Mouse (Mus musculus) small intestine, adult 2 months (tissue): ENCODE results near the gene Rapsn. TPM values are rescaled to one million over a fixed set of nuclear protein-coding genes. Genes with fewer than 3 reads are reported as not detected.

Experiments
- H3K27ac ChIP-seq: fragments of 200-500 bp; 2 replicates; pipeline ENCODE4 v1.5.1; 2012; ENCODE audit warnings: low read depth, low read length, control low read depth, inconsistent platforms; ENCODE audit not compliant: insufficient read depth
- H3K27me3 ChIP-seq: fragments of 200-500 bp; 2 replicates; pipeline ENCODE4 v1.6.1; 2012; ENCODE audit warnings: mild to moderate bottlenecking, moderate library complexity, low read length, inconsistent platforms; ENCODE audit not compliant: control insufficient read depth, insufficient read depth
- H3K36me3 ChIP-seq: fragments of 200-500 bp; 2 replicates; pipeline ENCODE4 v1.6.1; 2012; ENCODE audit warnings: mild to moderate bottlenecking, low read length, control low read depth, inconsistent platforms; ENCODE audit not compliant: control insufficient read depth, insufficient read depth
- H3K4me1 ChIP-seq: fragments of 200-500 bp; 2 replicates; pipeline ENCODE4 v1.6.1; 2012; ENCODE audit warnings: low read length, inconsistent platforms, mixed read lengths; ENCODE audit not compliant: control insufficient read depth, insufficient read depth, insufficient read length
- H3K4me3 ChIP-seq: fragments of 200-500 bp; 2 replicates; pipeline ENCODE4 v1.5.1; 2012; ENCODE audit warnings: low read depth, mild to moderate bottlenecking, control low read depth, inconsistent platforms, low read length, moderate library complexity
- CTCF ChIP-seq: fragments of 200-500 bp; IDR thresholded peaks from 2 replicates; pipeline ENCODE4 v1.5.1; 2012; ENCODE audit warnings: low read depth, mild to moderate bottlenecking, control low read depth, inconsistent platforms, low read length, moderate library complexity, mixed read lengths; ENCODE audit not compliant: insufficient replicate concordance, insufficient read length; ENCODE audit errors: extremely low read depth
- POLR2A ChIP-seq: fragments of 200-500 bp; IDR thresholded peaks from 2 replicates; pipeline ENCODE4 v1.6.1; 2012; ENCODE audit warnings: low read depth, mild to moderate bottlenecking, control low read depth, inconsistent platforms, low read length, moderate library complexity
- WGBS: fragments of 180-500 bp; shearing (Covaris S2); methylation state at CpG from one replicate; pipeline ENCODE4 v1.1.7; 2018; 5-methylcytosine and 5-hydroxymethylcytosine counted together
- polyA plus RNA-seq: library from polyadenylated mRNA; depleted of rRNA; stranded (reverse); fragments of >200 nt; gene quantifications from 2 replicates; pipeline ENCODE4 v1.2.3, GENCODE M21; 2012

Gene Rapsn
- polyA plus RNA-seq, 1 experiment: 0.51 TPM

DNA sequence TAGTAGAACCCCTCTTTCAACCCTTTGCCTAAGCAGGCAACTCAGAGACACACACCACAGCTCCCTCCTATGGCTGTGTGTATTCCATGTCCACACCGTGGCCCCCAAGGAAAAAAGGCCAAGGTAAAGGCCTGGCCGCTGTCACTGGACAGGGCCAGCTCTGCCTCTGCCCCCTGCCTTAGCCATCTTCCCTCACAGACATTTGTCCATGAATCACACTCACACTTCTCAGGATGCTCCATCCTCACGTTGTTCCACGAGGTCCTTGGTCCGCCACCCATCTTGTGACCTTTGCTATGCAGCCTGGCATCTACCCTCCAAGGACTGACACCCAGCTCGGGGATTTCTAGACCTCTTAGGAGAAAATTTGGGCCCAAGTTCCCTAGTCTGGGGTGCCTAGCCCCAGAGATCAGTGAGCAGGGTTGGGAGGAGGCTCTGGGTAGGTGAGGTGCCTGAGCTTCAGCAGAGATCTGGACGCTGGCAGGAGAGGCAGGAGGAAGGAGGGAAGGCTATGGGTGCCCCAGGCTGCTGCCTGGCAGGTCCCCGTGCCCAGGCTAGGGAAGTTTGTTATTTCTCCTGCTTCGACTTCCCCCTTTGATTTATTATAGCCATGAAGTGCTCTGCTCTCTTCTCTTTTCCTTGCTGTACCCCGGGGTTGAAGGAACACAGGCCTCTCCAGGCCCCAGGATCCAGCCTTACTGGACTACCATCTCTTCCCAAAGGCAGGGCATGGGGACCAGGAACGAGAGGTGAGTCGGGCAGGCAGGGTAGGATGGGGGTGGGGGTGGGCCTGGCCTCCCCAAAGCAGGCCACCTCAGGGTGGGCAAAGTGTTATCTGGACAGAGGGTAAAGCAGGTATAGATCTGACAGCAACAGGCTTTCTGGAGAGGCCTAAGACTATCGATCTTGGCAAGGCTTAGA is 46.6 kb downstream of the Rapsn start, which contains the start of gene Spi1:
Spi1 (plus strand) TSS at position 616 of the 921 bp plus-strand sequence.
- WGBS: 68% methylated on average over 13 of the region's 13 CpGs
- no peak for TF ChIP-seq POLR2A
- no peak for TF ChIP-seq CTCF
- H3K27ac ChIP-seq: peak within 1 kb of the TSS; percentile 82
- H3K4me3 ChIP-seq: peak within 1 kb of the TSS; percentile 44
- peaks cover 9% of the 10 kb centered on the region; the same call in 1 of the 2 replicates for H3K4me1 ChIP-seq
- H3K27me3 ChIP-seq: no peaks in the 10 kb centered on the region
- H3K36me3 ChIP-seq: no peaks in the 10 kb centered on the region

DNA sequence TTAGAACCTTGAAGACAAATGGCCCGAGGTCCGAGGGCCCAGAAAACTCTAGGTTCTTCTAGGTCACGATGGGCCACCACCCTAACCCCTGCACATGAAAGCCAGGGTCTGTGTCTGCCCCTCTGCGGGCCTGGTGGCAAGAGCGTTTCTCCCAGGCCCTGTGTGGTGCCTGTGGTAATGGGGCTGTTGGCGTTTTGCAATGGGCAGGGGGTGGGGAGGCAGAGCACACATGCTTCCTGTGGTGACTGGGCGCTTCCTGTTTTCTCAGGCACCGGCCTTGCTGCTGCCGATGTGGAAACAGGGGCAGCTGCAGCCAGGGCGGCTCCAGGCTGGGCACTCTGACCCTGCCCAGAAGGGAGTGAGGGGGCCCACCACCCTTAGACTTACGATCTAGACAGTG is 47.4 kb downstream of the Rapsn start:
- WGBS: 68% methylated on average over 11 of the region's 11 CpGs
- peak overlapping the region; percentile 44 for H3K4me3 ChIP-seq
- TF ChIP-seq CTCF (no peak), POLR2A (no peak; the same call in 1 of the 2 replicates)

DNA sequence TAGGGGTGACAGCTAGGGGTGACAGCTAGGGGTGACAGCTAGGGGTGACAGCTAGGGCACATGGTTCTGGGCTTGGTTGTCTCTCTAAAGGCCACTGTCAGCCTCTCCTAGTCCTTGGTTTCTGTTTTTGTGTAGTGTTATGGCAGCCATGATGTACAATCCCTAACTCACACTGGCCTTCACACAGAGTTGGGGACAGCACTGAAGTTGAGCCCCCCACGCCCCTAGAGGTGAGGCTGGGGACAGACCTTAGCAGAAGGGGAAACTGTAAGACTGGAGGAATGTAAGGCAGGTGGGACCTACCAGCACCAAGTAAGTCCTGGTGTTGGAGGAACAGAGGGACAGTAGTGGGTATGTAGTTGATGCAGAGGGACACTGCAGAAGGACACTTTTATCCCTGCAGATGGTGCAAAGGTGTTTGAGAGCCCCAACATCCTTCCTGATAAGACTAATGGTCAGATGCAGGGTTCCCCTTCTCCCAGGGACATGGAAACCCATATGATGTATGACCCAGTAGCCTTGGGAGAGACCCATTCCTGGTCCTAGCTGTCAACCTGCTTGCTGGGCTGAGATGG is 48.0 kb downstream of the Rapsn start:
- WGBS: 67% methylated on average over 1 of the region's 1 CpGs
- Histone ChIP-seq H3K4me1 (peaks cover 9% of the 10 kb centered on the region; the same call in 1 of the 2 replicates), H3K27me3 (no peaks in the 10 kb centered on the region), H3K36me3 (no peaks in the 10 kb centered on the region), H3K4me3 (peak overlapping the region; percentile 44; the same call in 1 of the 2 replicates), H3K27ac (peak overlapping the region; percentile 82)
- TF ChIP-seq POLR2A (no peak), CTCF (no peak)

More for the DNA sequence above, 47.4 kb downstream of the Rapsn start:
- Histone ChIP-seq H3K27me3 (no peaks in the 10 kb centered on the region), H3K36me3 (no peaks in the 10 kb centered on the region), H3K27ac (peak overlapping the region; percentile 82), H3K4me1 (peaks cover 9% of the 10 kb centered on the region; the same call in 1 of the 2 replicates)

DNA sequence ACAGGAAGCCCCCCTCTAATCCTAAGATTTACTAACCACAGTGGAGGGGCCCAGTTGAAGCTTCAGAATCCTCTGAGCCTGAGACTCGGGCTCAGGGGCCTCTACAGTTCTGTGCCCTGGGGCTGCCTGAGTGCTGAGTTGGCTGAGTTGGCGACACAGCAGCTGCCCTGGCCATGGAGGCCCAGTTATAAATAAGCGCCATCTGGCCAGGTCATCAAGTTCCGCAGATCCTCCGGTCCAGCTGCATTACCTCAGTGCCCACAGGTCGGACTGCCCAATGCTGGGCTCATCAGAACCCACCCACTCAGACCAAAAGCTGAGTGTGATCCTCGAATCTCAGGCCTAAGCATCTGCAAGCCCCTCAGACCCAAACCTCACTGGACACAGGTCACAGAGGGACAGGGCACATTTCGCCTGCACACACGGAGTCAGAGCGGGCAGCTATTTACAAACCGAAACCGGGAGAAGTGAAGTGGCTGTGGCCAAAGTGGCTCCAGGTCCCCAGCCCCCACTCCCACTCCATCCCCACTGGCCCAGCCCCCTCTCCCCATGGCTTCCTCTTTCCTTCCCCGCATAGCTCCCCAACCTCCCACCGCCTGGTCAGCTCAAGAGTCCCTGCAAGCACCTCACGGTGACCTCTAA is 48.9 kb downstream of the Rapsn start:
- no peak for TF ChIP-seq POLR2A
- no peaks in the 10 kb centered on the region for H3K27me3 ChIP-seq
- 79% methylated on average over 15 of the region's 15 CpGs for WGBS
- no peaks in the 10 kb centered on the region for H3K36me3 ChIP-seq
- peaks cover 7% of the 10 kb centered on the region; the same call in 1 of the 2 replicates for H3K4me1 ChIP-seq
- peak overlapping the region; percentile 23 for H3K4me3 ChIP-seq
- H3K27ac ChIP-seq: peak overlapping the region; percentile 82

DNA sequence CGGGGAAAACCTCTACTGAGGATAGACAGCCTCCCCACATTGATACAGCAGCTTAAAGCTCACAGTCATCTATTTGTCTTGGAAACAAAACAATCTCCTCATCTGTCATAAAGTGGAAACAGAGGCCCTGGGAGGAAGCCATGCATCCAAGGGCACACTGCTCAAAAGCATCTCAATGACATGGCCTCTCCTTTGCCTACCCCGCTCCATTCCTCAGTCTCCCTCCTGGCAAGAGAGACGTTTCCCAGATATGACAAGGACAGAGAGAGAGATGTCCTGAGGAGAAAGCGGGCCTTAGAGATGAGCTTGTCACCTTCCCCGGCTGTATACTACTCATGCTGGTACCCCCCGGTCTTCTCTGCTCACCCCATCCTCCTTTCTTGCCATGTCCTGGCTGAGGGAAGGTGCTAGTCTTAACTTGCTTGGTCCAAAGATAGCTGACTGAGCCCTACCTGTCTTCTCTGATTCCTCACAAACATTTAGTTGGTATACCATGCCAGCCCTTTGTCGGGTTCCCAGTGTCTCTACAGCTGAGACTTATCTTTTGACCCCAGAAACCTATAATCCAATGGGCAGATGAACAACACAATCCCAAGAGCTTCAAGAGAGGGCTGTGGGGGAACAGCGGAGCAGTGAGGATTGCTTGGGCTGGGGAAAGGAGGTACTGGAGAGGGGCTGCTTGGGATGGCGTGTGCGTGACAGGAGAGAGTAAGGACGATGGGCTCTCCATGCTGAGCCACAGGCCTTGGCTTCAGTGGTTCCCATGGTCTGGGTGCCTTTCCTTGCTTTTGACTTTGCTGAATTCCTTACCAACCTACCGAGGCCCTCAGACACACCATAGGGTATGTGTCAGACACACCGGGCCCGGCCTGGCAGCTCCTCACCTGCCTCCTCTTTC is 50.3 kb downstream of the Rapsn start:
- H3K27ac ChIP-seq: peak overlapping the region; percentile 54; the same call in 1 of the 2 replicates
- peaks cover 7% of the 10 kb centered on the region; the same call in 1 of the 2 replicates for H3K4me1 ChIP-seq
- TF ChIP-seq CTCF: no peak
- no peak for TF ChIP-seq POLR2A
- H3K4me3 ChIP-seq: no peak overlapping the region
- no peaks in the 10 kb centered on the region for H3K27me3 ChIP-seq
- no peaks in the 10 kb centered on the region for H3K36me3 ChIP-seq
- 82% methylated on average over 14 of the region's 14 CpGs for WGBS
